Mouse (Mus musculus): ENCODE measurements around the gene Ifi203. TPM values are rescaled to one million over a fixed set of nuclear protein-coding genes. Genes with fewer than 3 reads are reported as not detected.
"Not testable (repeated sequence)": the region's sequence is repeated elsewhere in the genome, so short reads cannot be mapped to it uniquely, and the experiment has no call there.

Ifi203 gene
- polyA plus RNA-seq (2015; fragmentation: Nextera tagmentation; extraction: Ambion mirVana), result 1.6 and 2.0 TPM in 2 replicates

- H3K27me3 ChIP-seq (ENCODE audit: control insufficient read depth, insufficient read depth, low read length); ATAC-seq (ENCODE audit: low FRiP score, low TSS enrichment); H3K36me3 ChIP-seq (ENCODE audit: control insufficient read depth, insufficient read depth, low read length); H3K9ac ChIP-seq (ENCODE audit: low read length); H3K27ac ChIP-seq (replicated peaks); DNase-seq (ENCODE audit: low spot score); H3K4me2 ChIP-seq (replicated peaks; ENCODE audit: low read depth); H3K4me1 ChIP-seq (replicated peaks; ENCODE audit: control insufficient read depth, insufficient read depth); H3K9me3 ChIP-seq (ENCODE audit: control insufficient read depth, low read length); H3K4me3 ChIP-seq (ENCODE audit: low read depth, low read length): not testable (repeated sequence)
- 37% methylated on average over 3 of the region's 3 CpGs for WGBS
Observed at GRCm38 (mm10) chr1:173941924-173942779, at the start of gene Ifi203, which contains the start of gene Mndal. Ifi203 (minus strand) TSS chr1:173942672. Mndal (minus strand) TSS chr1:173942491.

- WGBS, result 80% methylated on average over 6 of the region's 6 CpGs
- DNase-seq (ENCODE audit: low spot score); H3K9me3 ChIP-seq (ENCODE audit: control insufficient read depth, low read length); H3K4me3 ChIP-seq (ENCODE audit: low read depth, low read length); H3K27ac ChIP-seq (replicated peaks); H3K9ac ChIP-seq (ENCODE audit: low read length); ATAC-seq (ENCODE audit: low FRiP score, low TSS enrichment); H3K4me1 ChIP-seq (replicated peaks; ENCODE audit: control insufficient read depth, insufficient read depth); H3K27me3 ChIP-seq (ENCODE audit: control insufficient read depth, insufficient read depth, low read length); H3K36me3 ChIP-seq (ENCODE audit: control insufficient read depth, insufficient read depth, low read length); H3K4me2 ChIP-seq (replicated peaks; ENCODE audit: low read depth): not testable (repeated sequence)
Observed at GRCm38 (mm10) chr1:173982694-173983305, 40.3 kb upstream of the Ifi203 start, which contains the start of gene Ifi202b. Ifi202b (minus strand) TSS chr1:173982744.

- DNase-seq (ENCODE audit: low spot score); ATAC-seq (ENCODE audit: low FRiP score, low TSS enrichment): not testable (repeated sequence)
- 23% methylated on average over 3 of the region's 3 CpGs for WGBS
Observed at GRCm38 (mm10) chr1:173981038-173981437, 38.6 kb upstream of the Ifi203 start.

GRCm38 (mm10) chr1:173977622-173978021 is 35.1 kb upstream of the Ifi203 start:
- DNase-seq (ENCODE audit: low spot score), result no peak
- no peak overlapping the region for H3K4me2 ChIP-seq (replicated peaks; ENCODE audit: low read depth)
- ATAC-seq (ENCODE audit: low FRiP score, low TSS enrichment), result no peak
- TF ChIP-seq EP300 (optimal IDR thresholded peaks at IDR 0.05) (no peak), CTCF (IDR thresholded peaks at IDR 0.05; ENCODE audit: low read depth) (no peak)
- no peak overlapping the region for H3K27ac ChIP-seq (replicated peaks)
- H3K9me3 ChIP-seq (ENCODE audit: control insufficient read depth, low read length), result no peaks in the 10 kb centered on the region
- no peak overlapping the region for H3K4me3 ChIP-seq (ENCODE audit: low read depth, low read length)
- no peaks in the 10 kb centered on the region for H3K27me3 ChIP-seq (ENCODE audit: control insufficient read depth, insufficient read depth, low read length)
- H3K9ac ChIP-seq (ENCODE audit: low read length), result no peak overlapping the region
- H3K36me3 ChIP-seq (ENCODE audit: control insufficient read depth, insufficient read depth, low read length), result no peaks in the 10 kb centered on the region
- H3K4me1 ChIP-seq (replicated peaks; ENCODE audit: control insufficient read depth, insufficient read depth), result no peaks in the 10 kb centered on the region

More at GRCm38 (mm10) chr1:173981038-173981437, 38.6 kb upstream of the Ifi203 start:
- not testable (repeated sequence) for H3K36me3 ChIP-seq (ENCODE audit: control insufficient read depth, insufficient read depth, low read length); H3K4me1 ChIP-seq (replicated peaks; ENCODE audit: control insufficient read depth, insufficient read depth); H3K9me3 ChIP-seq (ENCODE audit: control insufficient read depth, low read length); H3K27me3 ChIP-seq (ENCODE audit: control insufficient read depth, insufficient read depth, low read length); H3K4me2 ChIP-seq (replicated peaks; ENCODE audit: low read depth); H3K4me3 ChIP-seq (ENCODE audit: low read depth, low read length); H3K9ac ChIP-seq (ENCODE audit: low read length); H3K27ac ChIP-seq (replicated peaks)

- Histone ChIP-seq H3K27me3 (ENCODE audit: control insufficient read depth, insufficient read depth, low read length) (no peaks in the 10 kb centered on the region), H3K27ac (replicated peaks) (no peak overlapping the region), H3K4me2 (replicated peaks; ENCODE audit: low read depth) (no peak overlapping the region), H3K9me3 (ENCODE audit: control insufficient read depth, low read length) (no peaks in the 10 kb centered on the region), H3K4me3 (ENCODE audit: low read depth, low read length) (no peak overlapping the region), H3K4me1 (replicated peaks; ENCODE audit: control insufficient read depth, insufficient read depth) (no peaks in the 10 kb centered on the region), H3K9ac (ENCODE audit: low read length) (no peak overlapping the region), H3K36me3 (ENCODE audit: control insufficient read depth, insufficient read depth, low read length) (no peaks in the 10 kb centered on the region)
- ATAC-seq (ENCODE audit: low FRiP score, low TSS enrichment) (no peak), DNase-seq (ENCODE audit: low spot score) (no peak)
- TF ChIP-seq CTCF (IDR thresholded peaks at IDR 0.05; ENCODE audit: low read depth) (no peak), EP300 (optimal IDR thresholded peaks at IDR 0.05) (no peak)
Observed at GRCm38 (mm10) chr1:173973111-173973510, 30.6 kb upstream of the Ifi203 start.

- H3K27me3 ChIP-seq (ENCODE audit: control insufficient read depth, insufficient read depth, low read length); H3K36me3 ChIP-seq (ENCODE audit: control insufficient read depth, insufficient read depth, low read length); H3K4me1 ChIP-seq (replicated peaks; ENCODE audit: control insufficient read depth, insufficient read depth); H3K4me2 ChIP-seq (replicated peaks; ENCODE audit: low read depth); ATAC-seq (ENCODE audit: low FRiP score, low TSS enrichment); H3K4me3 ChIP-seq (ENCODE audit: low read depth, low read length); H3K27ac ChIP-seq (replicated peaks); H3K9ac ChIP-seq (ENCODE audit: low read length); DNase-seq (ENCODE audit: low spot score); H3K9me3 ChIP-seq (ENCODE audit: control insufficient read depth, low read length): not testable (repeated sequence)
- 50% methylated on average over 1 of the region's 1 CpGs for WGBS
Observed at GRCm38 (mm10) chr1:173961491-173961890, 19.0 kb upstream of the Ifi203 start.

- not testable (repeated sequence) for H3K27me3 ChIP-seq (ENCODE audit: control insufficient read depth, insufficient read depth, low read length); H3K9me3 ChIP-seq (ENCODE audit: control insufficient read depth, low read length); H3K4me2 ChIP-seq (replicated peaks; ENCODE audit: low read depth); H3K4me3 ChIP-seq (ENCODE audit: low read depth, low read length); DNase-seq (ENCODE audit: low spot score); H3K27ac ChIP-seq (replicated peaks); H3K4me1 ChIP-seq (replicated peaks; ENCODE audit: control insufficient read depth, insufficient read depth); ATAC-seq (ENCODE audit: low FRiP score, low TSS enrichment); H3K9ac ChIP-seq (ENCODE audit: low read length); H3K36me3 ChIP-seq (ENCODE audit: control insufficient read depth, insufficient read depth, low read length)
- WGBS, result 60% methylated on average over 3 of the region's 3 CpGs
Observed at GRCm38 (mm10) chr1:173959998-173960397, 17.5 kb upstream of the Ifi203 start.

GRCm38 (mm10) chr1:173955839-173956527 is 13.5 kb upstream of the Ifi203 start:
- H3K36me3 ChIP-seq (ENCODE audit: control insufficient read depth, insufficient read depth, low read length); H3K4me1 ChIP-seq (replicated peaks; ENCODE audit: control insufficient read depth, insufficient read depth); DNase-seq (ENCODE audit: low spot score); H3K4me3 ChIP-seq (ENCODE audit: low read depth, low read length); H3K27ac ChIP-seq (replicated peaks); H3K4me2 ChIP-seq (replicated peaks; ENCODE audit: low read depth); H3K9ac ChIP-seq (ENCODE audit: low read length); H3K27me3 ChIP-seq (ENCODE audit: control insufficient read depth, insufficient read depth, low read length); ATAC-seq (ENCODE audit: low FRiP score, low TSS enrichment); H3K9me3 ChIP-seq (ENCODE audit: control insufficient read depth, low read length): not testable (repeated sequence)
- WGBS, result 25% methylated on average over 3 of the region's 3 CpGs

All from stomach, postnatal 0 days (tissue).